Mouse (Mus musculus): ENCODE measurements around the gene Sgk2. TPM values are rescaled to one million over a fixed set of nuclear protein-coding genes. Genes with fewer than 3 reads are reported as not detected.

The Sgk2 gene
- polyA plus RNA-seq, 1 experiment from 2014 or later, result not detected

- DNase-seq (ENCODE audit: low spot score), result no peak
- WGBS, result 89% methylated on average over 6 of the region's 6 CpGs
- no peak overlapping the region for H3K4me3 ChIP-seq
Measured at GRCm38 (mm10) chr2:162970896-162971295, 16.2 kb upstream of the Sgk2 start.

DNA sequence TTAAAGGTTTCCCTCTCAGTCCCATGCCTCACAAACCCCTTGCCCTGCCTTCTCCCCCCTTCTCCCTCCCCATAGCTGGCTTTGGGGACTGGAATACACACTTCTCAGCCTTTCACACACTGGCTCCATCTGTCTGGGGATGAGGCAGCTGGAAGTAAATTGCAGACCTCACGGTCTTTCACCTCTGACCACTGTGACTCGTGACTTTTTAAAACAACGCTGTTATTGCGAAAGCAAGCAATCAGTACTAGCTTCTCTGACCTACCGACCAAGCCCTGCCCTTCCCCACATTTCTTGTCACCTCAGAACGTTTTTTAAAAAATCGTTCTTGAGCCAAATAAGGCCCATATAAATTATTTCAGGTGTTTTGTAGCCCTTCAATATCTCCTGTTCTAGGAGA is 14.4 kb upstream of the Sgk2 start:
- 50% methylated on average over 7 of the region's 7 CpGs for WGBS
- Histone ChIP-seq H3K27ac (replicated peaks) (no peak overlapping the region), H3K27me3 (replicated peaks; ENCODE audit: low read depth, poor library complexity, severe bottlenecking) (no peaks in the 10 kb centered on the region), H3K36me3 (replicated peaks) (no peaks in the 10 kb centered on the region), H3K9me3 (no peaks in the 10 kb centered on the region), H3K4me1 (peaks cover 26% of the 10 kb centered on the region), H3K4me3 (no peak overlapping the region)
- DNase-seq (ENCODE audit: low spot score), result peak; percentile 18

More at GRCm38 (mm10) chr2:162970896-162971295, 16.2 kb upstream of the Sgk2 start:
- no peak overlapping the region for H3K27ac ChIP-seq (replicated peaks)
- H3K4me1 ChIP-seq, result peaks cover 26% of the 10 kb centered on the region
- H3K36me3 ChIP-seq (replicated peaks), result no peaks in the 10 kb centered on the region
- no peaks in the 10 kb centered on the region for H3K9me3 ChIP-seq
- H3K27me3 ChIP-seq (replicated peaks; ENCODE audit: low read depth, poor library complexity, severe bottlenecking), result no peaks in the 10 kb centered on the region

DNA sequence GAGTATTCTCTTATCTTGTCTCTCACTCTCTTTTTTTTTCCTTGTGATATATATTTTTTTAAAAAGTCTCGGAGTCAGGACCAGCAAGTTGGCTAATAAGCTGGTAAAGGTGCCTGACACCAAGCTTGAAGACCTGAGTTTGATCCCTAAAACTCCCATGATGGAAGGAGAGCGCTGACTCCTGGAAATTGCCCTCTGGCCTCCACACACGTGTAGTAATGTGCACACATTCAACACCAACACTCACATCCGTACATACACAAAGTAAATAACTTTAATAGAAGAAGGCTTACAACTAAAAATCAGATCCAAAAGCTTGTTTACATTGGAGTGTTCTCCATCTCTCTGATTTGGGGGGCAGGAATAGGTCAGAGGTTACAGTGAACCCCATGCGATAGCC is 13.9 kb upstream of the Sgk2 start:
- no peaks in the 10 kb centered on the region for H3K9me3 ChIP-seq
- 65% methylated on average over 5 of the region's 5 CpGs for WGBS
- no peak for DNase-seq (ENCODE audit: low spot score)
- 0 out of 2 replicates have a peak overlapping the region, but pooled peaks have one; percentile 8 for H3K4me3 ChIP-seq
- no peaks in the 10 kb centered on the region for H3K27me3 ChIP-seq (replicated peaks; ENCODE audit: low read depth, poor library complexity, severe bottlenecking)
- H3K36me3 ChIP-seq (replicated peaks), result no peaks in the 10 kb centered on the region
- H3K4me1 ChIP-seq, result peaks cover 26% of the 10 kb centered on the region
- H3K27ac ChIP-seq (replicated peaks), result 0 out of 2 replicates have a peak overlapping the region, but pooled peaks have one; percentile 73

- WGBS, result 33% methylated on average over 11 of the region's 11 CpGs
- H3K9me3 ChIP-seq, result no peaks in the 10 kb centered on the region
- H3K36me3 ChIP-seq (replicated peaks), result no peaks in the 10 kb centered on the region
- H3K4me1 ChIP-seq, result peaks cover 26% of the 10 kb centered on the region
- H3K27me3 ChIP-seq (replicated peaks; ENCODE audit: low read depth, poor library complexity, severe bottlenecking), result no peaks in the 10 kb centered on the region
- DNase-seq (ENCODE audit: low spot score), result peak; percentile 52
- 0 out of 2 replicates have a peak overlapping the region, but pooled peaks have one; percentile 8 for H3K4me3 ChIP-seq
- peak overlapping the region; percentile 73 for H3K27ac ChIP-seq (replicated peaks)
Measured at GRCm38 (mm10) chr2:162973637-162974036, 13.5 kb upstream of the Sgk2 start.

DNA sequence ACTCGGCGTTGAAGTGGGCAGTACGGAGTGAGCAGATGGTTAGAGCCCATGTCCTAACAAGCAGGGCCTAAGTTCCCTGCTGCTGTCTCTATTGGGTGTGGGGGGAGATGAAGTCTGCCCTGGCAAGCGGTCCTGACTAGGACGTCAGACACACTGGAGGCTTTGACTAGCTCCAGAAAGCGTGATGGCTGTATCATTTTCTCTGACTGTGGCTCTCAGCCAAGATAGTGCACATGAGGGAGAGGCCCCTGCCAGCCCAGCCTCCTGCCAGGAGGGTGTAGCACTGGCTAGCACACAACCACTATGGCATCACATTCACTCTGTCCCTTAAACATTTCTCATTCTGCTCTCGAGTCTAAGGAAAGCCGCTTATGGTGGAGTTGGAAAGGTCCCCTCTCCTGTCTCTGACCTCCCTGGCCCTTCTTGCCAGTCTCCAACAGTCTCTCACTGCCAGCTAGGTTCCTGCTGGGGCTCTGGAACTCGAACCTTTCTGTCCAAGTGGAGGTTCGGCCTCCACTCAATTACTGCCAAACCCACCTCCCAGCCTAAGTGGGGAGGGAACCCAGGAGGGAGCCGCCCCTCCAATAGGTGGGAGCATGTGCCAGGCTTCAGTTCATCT is 11.9 kb upstream of the Sgk2 start:
- Histone ChIP-seq H3K4me1 (peaks cover 26% of the 10 kb centered on the region), H3K36me3 (replicated peaks) (no peaks in the 10 kb centered on the region), H3K9me3 (no peaks in the 10 kb centered on the region), H3K27ac (replicated peaks) (no peak overlapping the region), H3K4me3 (no peak overlapping the region), H3K27me3 (replicated peaks; ENCODE audit: low read depth, poor library complexity, severe bottlenecking) (no peaks in the 10 kb centered on the region)
- WGBS, result 81% methylated on average over 11 of the region's 11 CpGs
- DNase-seq (ENCODE audit: low spot score), result no peak

GRCm38 (mm10) chr2:162976001-162976400 is 11.1 kb upstream of the Sgk2 start:
- DNase-seq (ENCODE audit: low spot score), result no peak
- H3K4me3 ChIP-seq, result no peak overlapping the region
- WGBS, result 79% methylated on average over 4 of the region's 4 CpGs
- H3K9me3 ChIP-seq, result no peaks in the 10 kb centered on the region
- peaks cover 26% of the 10 kb centered on the region for H3K4me1 ChIP-seq
- H3K27me3 ChIP-seq (replicated peaks; ENCODE audit: low read depth, poor library complexity, severe bottlenecking), result no peaks in the 10 kb centered on the region
- no peak overlapping the region for H3K27ac ChIP-seq (replicated peaks)
- no peaks in the 10 kb centered on the region for H3K36me3 ChIP-seq (replicated peaks)

DNA sequence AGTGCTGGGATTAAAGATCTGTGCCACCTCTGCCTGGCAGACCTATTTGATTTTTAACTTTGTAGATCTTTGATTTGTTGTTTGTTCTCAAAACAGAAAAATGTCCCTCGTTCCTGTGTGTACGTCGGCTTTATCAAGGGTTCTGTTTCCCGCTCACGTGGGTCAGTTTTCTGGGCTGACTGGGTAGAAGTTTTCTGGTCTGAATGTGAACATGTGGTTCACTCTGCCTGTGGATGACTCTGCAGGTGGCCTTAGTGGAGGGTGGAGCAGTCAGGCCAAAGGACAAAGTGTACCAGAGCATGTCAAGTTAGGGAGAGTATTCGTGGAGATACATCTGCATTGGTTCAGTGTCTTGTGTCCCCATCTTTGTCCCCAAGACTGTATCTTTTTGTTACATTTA is 2.7 kb upstream of the Sgk2 start:
- no peak for DNase-seq (ENCODE audit: low spot score)
- no peak overlapping the region for H3K27ac ChIP-seq (replicated peaks)
- H3K27me3 ChIP-seq (replicated peaks; ENCODE audit: low read depth, poor library complexity, severe bottlenecking), result no peaks in the 10 kb centered on the region
- 91% methylated on average over 6 of the region's 6 CpGs for WGBS
- H3K36me3 ChIP-seq (replicated peaks), result no peaks in the 10 kb centered on the region
- H3K4me3 ChIP-seq, result no peak overlapping the region
- no peaks in the 10 kb centered on the region for H3K9me3 ChIP-seq
- 0 out of 2 replicates have a peak, but pooled peaks cover 5% of the 10 kb centered on the region for H3K4me1 ChIP-seq

DNA sequence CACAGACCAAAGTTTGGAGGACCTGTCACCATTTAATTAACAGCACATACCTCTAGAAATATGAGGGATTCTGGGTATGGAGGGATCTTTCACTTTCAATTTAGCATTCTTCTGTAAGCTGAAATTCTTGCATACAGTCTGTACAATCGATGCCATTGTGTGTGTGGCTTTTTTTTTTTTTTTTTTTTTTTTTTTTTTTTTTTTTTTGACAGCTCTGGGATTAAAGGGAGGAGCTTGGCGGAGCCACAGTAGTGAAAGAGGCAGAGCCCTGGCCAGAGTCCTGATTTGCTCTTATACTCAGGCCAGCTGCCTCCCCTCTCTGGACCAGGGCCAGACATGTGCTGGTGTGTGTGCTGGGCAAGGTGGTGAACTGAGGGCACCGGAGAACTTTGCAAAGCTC is 1.2 kb upstream of the Sgk2 start:
- no peaks in the 10 kb centered on the region for H3K36me3 ChIP-seq (replicated peaks)
- no peaks in the 10 kb centered on the region for H3K27me3 ChIP-seq (replicated peaks; ENCODE audit: low read depth, poor library complexity, severe bottlenecking)
- H3K9me3 ChIP-seq, result no peaks in the 10 kb centered on the region
- 0 out of 2 replicates have a peak, but pooled peaks cover 5% of the 10 kb centered on the region for H3K4me1 ChIP-seq
- 72% methylated on average over 3 of the region's 3 CpGs for WGBS
- no peak overlapping the region for H3K27ac ChIP-seq (replicated peaks)
- no peak overlapping the region for H3K4me3 ChIP-seq
- no peak for DNase-seq (ENCODE audit: low spot score)

GRCm38 (mm10) chr2:162986764-162987163 is 366 bp upstream of the Sgk2 start:
- Histone ChIP-seq H3K9me3 (no peaks in the 10 kb centered on the region), H3K4me3 (no peak overlapping the region), H3K4me1 (0 out of 2 replicates have a peak, but pooled peaks cover 5% of the 10 kb centered on the region), H3K27ac (replicated peaks) (no peak overlapping the region), H3K36me3 (replicated peaks) (no peaks in the 10 kb centered on the region), H3K27me3 (replicated peaks; ENCODE audit: low read depth, poor library complexity, severe bottlenecking) (no peaks in the 10 kb centered on the region)
- no peak for DNase-seq (ENCODE audit: low spot score)
- 88% methylated on average over 3 of the region's 3 CpGs for WGBS

DNA sequence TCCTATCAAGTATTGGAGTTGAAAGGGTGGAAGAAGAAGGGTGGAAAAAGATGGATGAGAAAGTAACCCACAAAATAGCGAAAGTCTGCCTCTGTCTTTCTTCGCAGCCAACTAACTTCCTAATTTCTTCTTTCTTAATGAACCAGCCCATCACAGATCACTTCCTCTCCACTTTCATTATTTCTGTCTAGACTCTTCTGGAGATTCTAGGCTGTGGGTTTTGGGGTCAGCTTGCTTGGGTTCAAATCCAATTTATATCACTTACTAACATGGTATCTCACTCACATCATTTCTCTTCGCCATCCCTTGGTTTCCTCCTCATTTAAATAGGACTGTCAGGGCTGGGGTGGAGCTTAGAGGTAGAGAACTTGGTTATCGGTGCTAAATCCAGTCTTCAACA is 1.1 kb downstream of the Sgk2 start:
- no peaks in the 10 kb centered on the region for H3K9me3 ChIP-seq
- no peaks in the 10 kb centered on the region for H3K27me3 ChIP-seq (replicated peaks; ENCODE audit: low read depth, poor library complexity, severe bottlenecking)
- no peak overlapping the region for H3K4me3 ChIP-seq
- WGBS, result 90% methylated on average over 4 of the region's 4 CpGs
- DNase-seq (ENCODE audit: low spot score), result no peak
- H3K27ac ChIP-seq (replicated peaks), result no peak overlapping the region
- no peaks in the 10 kb centered on the region for H3K36me3 ChIP-seq (replicated peaks)
- 0 out of 2 replicates have a peak, but pooled peaks cover 5% of the 10 kb centered on the region for H3K4me1 ChIP-seq

DNA sequence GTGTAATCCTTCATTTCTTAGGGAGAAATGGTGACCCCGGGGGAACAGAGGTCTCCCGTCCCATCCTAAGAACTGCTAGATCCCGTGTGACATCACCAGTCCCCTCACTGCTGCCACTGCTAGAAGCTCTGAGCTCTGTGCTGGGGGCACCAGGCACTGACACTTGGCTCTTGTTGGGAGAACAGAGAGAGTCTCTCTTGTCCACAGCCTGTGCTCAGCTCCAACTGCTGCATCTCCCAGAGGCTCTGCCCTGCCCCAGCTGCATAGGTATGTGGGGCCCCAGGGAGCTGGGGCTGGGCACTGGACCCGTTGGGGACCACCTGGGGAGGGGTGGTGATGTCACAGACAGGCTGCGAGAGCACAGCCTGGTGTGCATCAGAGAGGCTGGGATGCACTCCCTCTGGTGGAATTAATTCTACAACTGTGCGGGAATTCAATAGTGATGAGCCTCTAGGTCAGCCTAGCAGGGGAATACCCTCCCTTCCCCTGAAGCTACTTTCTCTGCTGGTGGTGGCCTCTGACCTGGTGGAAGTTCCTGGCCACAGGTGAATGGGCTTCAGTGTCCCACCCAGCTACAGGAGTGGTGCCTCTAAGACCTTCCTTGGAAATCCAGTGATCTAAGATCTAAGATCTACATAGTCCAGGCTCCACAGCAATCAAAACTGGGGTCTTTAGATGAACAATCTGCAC is 4.4 kb downstream of the Sgk2 start:
- no peaks in the 10 kb centered on the region for H3K27me3 ChIP-seq (replicated peaks; ENCODE audit: low read depth, poor library complexity, severe bottlenecking)
- H3K4me1 ChIP-seq, result 0 out of 2 replicates have a peak, but pooled peaks cover 5% of the 10 kb centered on the region
- no peaks in the 10 kb centered on the region for H3K36me3 ChIP-seq (replicated peaks)
- no peak overlapping the region for H3K4me3 ChIP-seq
- WGBS, result 33% methylated on average over 6 of the region's 6 CpGs
- H3K9me3 ChIP-seq, result no peaks in the 10 kb centered on the region
- no peak overlapping the region for H3K27ac ChIP-seq (replicated peaks)
- DNase-seq (ENCODE audit: low spot score), result no peak

DNA sequence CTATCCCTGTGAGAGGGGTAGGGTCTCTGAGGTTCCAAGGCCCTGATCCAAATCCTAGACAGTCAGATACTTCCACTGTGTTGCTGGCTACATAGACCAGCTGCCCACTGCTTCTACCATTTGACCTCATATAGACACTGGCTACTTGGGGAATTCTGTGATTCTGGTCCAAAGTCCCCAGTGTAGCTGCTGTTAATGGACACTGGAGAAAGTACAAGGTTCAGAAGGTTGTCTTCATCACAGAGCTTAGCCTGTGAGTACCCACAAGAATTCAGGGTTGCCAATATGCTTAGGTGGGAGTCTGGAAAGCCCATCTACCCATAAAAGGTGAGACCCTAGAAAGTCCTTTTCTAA is 4.9 kb downstream of the Sgk2 start:
- no peaks in the 10 kb centered on the region for H3K9me3 ChIP-seq
- H3K27ac ChIP-seq (replicated peaks), result no peak overlapping the region
- no peaks in the 10 kb centered on the region for H3K27me3 ChIP-seq (replicated peaks; ENCODE audit: low read depth, poor library complexity, severe bottlenecking)
- no peaks in the 10 kb centered on the region for H3K36me3 ChIP-seq (replicated peaks)
- DNase-seq (ENCODE audit: low spot score), result no peak
- H3K4me3 ChIP-seq, result no peak overlapping the region
- H3K4me1 ChIP-seq, result 0 out of 2 replicates have a peak, but pooled peaks cover 4% of the 10 kb centered on the region
